Mouse (Mus musculus): ENCODE data around the gene H2al2a. TPM values are rescaled to one million over a fixed set of nuclear protein-coding genes. Genes with fewer than 3 reads are reported as not detected.
"Not testable (repeated sequence)": the region's sequence is repeated elsewhere in the genome, so short reads cannot be mapped to it uniquely, and the experiment has no call there.

The H2al2a gene
- polyA plus RNA-seq, 1 experiment from 2014 or later, result not detected

GRCm38 (mm10) chr2:17973868-17974440 is 22.8 kb downstream of the H2al2a start:
- H3K36me3 ChIP-seq (ENCODE audit: control insufficient read depth, insufficient read depth, low read length), result no peaks in the 10 kb centered on the region
- no peak overlapping the region for H3K4me3 ChIP-seq (ENCODE audit: low read depth, low read length)
- H3K27ac ChIP-seq (ENCODE audit: low read depth, low read length), result no peak overlapping the region
- no peak overlapping the region for H3K4me2 ChIP-seq
- ATAC-seq (replicated peaks; ENCODE audit: insufficient number of reproducible peaks, low FRiP score, low TSS enrichment), result peak; percentile 32; the same call in 1 of the 2 replicates
- WGBS (ENCODE audit: insufficient replicate concordance), result 39% methylated on average over 2 of the region's 2 CpGs
- no peak overlapping the region for H3K9ac ChIP-seq (ENCODE audit: low read depth, low read length)
- H3K4me1 ChIP-seq (ENCODE audit: control insufficient read depth, insufficient read depth, low read length), result 0 out of 2 replicates have a peak, but pooled peaks cover 4% of the 10 kb centered on the region
- no peaks in the 10 kb centered on the region for H3K9me3 ChIP-seq (replicated peaks; ENCODE audit: control insufficient read depth, low read length)
- no peaks in the 10 kb centered on the region for H3K27me3 ChIP-seq (ENCODE audit: control insufficient read depth, insufficient read depth, low read length)

GRCm38 (mm10) chr2:17973246-17973645 is 23.5 kb downstream of the H2al2a start:
- WGBS (ENCODE audit: insufficient replicate concordance), result 60% methylated on average over 5 of the region's 5 CpGs
- no peak overlapping the region for H3K4me3 ChIP-seq (ENCODE audit: low read depth, low read length)
- no peak overlapping the region for H3K27ac ChIP-seq (ENCODE audit: low read depth, low read length)
- no peaks in the 10 kb centered on the region for H3K27me3 ChIP-seq (ENCODE audit: control insufficient read depth, insufficient read depth, low read length)
- H3K4me2 ChIP-seq, result no peak overlapping the region
- H3K4me1 ChIP-seq (ENCODE audit: control insufficient read depth, insufficient read depth, low read length), result 0 out of 2 replicates have a peak, but pooled peaks cover 4% of the 10 kb centered on the region
- no peak for ATAC-seq (replicated peaks; ENCODE audit: insufficient number of reproducible peaks, low FRiP score, low TSS enrichment)
- no peaks in the 10 kb centered on the region for H3K9me3 ChIP-seq (replicated peaks; ENCODE audit: control insufficient read depth, low read length)
- no peaks in the 10 kb centered on the region for H3K36me3 ChIP-seq (ENCODE audit: control insufficient read depth, insufficient read depth, low read length)
- H3K9ac ChIP-seq (ENCODE audit: low read depth, low read length), result no peak overlapping the region

GRCm38 (mm10) chr2:17972843-17973242 is 23.9 kb downstream of the H2al2a start:
- 92% methylated on average over 2 of the region's 2 CpGs for WGBS (ENCODE audit: insufficient replicate concordance)
- ATAC-seq (replicated peaks; ENCODE audit: insufficient number of reproducible peaks, low FRiP score, low TSS enrichment), result no peak
- H3K27me3 ChIP-seq (ENCODE audit: control insufficient read depth, insufficient read depth, low read length), result no peaks in the 10 kb centered on the region
- 0 out of 2 replicates have a peak, but pooled peaks cover 4% of the 10 kb centered on the region for H3K4me1 ChIP-seq (ENCODE audit: control insufficient read depth, insufficient read depth, low read length)
- H3K27ac ChIP-seq (ENCODE audit: low read depth, low read length), result no peak overlapping the region
- no peak overlapping the region for H3K4me2 ChIP-seq
- H3K9me3 ChIP-seq (replicated peaks; ENCODE audit: control insufficient read depth, low read length), result no peaks in the 10 kb centered on the region
- no peak overlapping the region for H3K9ac ChIP-seq (ENCODE audit: low read depth, low read length)
- no peaks in the 10 kb centered on the region for H3K36me3 ChIP-seq (ENCODE audit: control insufficient read depth, insufficient read depth, low read length)
- no peak overlapping the region for H3K4me3 ChIP-seq (ENCODE audit: low read depth, low read length)

GRCm38 (mm10) chr2:17971407-17971806 is 25.4 kb downstream of the H2al2a start:
- H3K9me3 ChIP-seq (replicated peaks; ENCODE audit: control insufficient read depth, low read length), result no peaks in the 10 kb centered on the region
- H3K4me3 ChIP-seq (ENCODE audit: low read depth, low read length), result no peak overlapping the region
- no peak overlapping the region for H3K9ac ChIP-seq (ENCODE audit: low read depth, low read length)
- WGBS (ENCODE audit: insufficient replicate concordance), result 69% methylated on average over 6 of the region's 6 CpGs
- no peak for ATAC-seq (replicated peaks; ENCODE audit: insufficient number of reproducible peaks, low FRiP score, low TSS enrichment)
- H3K36me3 ChIP-seq (ENCODE audit: control insufficient read depth, insufficient read depth, low read length), result no peaks in the 10 kb centered on the region
- no peak overlapping the region for H3K27ac ChIP-seq (ENCODE audit: low read depth, low read length)
- H3K27me3 ChIP-seq (ENCODE audit: control insufficient read depth, insufficient read depth, low read length), result no peaks in the 10 kb centered on the region
- H3K4me1 ChIP-seq (ENCODE audit: control insufficient read depth, insufficient read depth, low read length), result 0 out of 2 replicates have a peak, but pooled peaks cover 4% of the 10 kb centered on the region
- H3K4me2 ChIP-seq, result no peak overlapping the region

- H3K4me3 ChIP-seq (ENCODE audit: low read depth, low read length), result no peak overlapping the region
- H3K4me1 ChIP-seq (ENCODE audit: control insufficient read depth, insufficient read depth, low read length), result 0 out of 2 replicates have a peak, but pooled peaks cover 4% of the 10 kb centered on the region
- no peak for ATAC-seq (replicated peaks; ENCODE audit: insufficient number of reproducible peaks, low FRiP score, low TSS enrichment)
- H3K9me3 ChIP-seq (replicated peaks; ENCODE audit: control insufficient read depth, low read length), result no peaks in the 10 kb centered on the region
- H3K9ac ChIP-seq (ENCODE audit: low read depth, low read length), result no peak overlapping the region
- H3K27me3 ChIP-seq (ENCODE audit: control insufficient read depth, insufficient read depth, low read length), result no peaks in the 10 kb centered on the region
- H3K4me2 ChIP-seq, result no peak overlapping the region
- H3K36me3 ChIP-seq (ENCODE audit: control insufficient read depth, insufficient read depth, low read length), result no peaks in the 10 kb centered on the region
- 35% methylated on average over 1 of the region's 1 CpGs for WGBS (ENCODE audit: insufficient replicate concordance)
- no peak overlapping the region for H3K27ac ChIP-seq (ENCODE audit: low read depth, low read length)
These were observed 26.1 kb downstream of the H2al2a start for GRCm38 (mm10) chr2:17970662-17971061.

GRCm38 (mm10) chr2:17970187-17970586 is 26.6 kb downstream of the H2al2a start:
- Histone ChIP-seq H3K4me3 (ENCODE audit: low read depth, low read length) (no peak overlapping the region), H3K27me3 (ENCODE audit: control insufficient read depth, insufficient read depth, low read length) (no peaks in the 10 kb centered on the region), H3K27ac (ENCODE audit: low read depth, low read length) (no peak overlapping the region), H3K9me3 (replicated peaks; ENCODE audit: control insufficient read depth, low read length) (no peaks in the 10 kb centered on the region), H3K9ac (ENCODE audit: low read depth, low read length) (no peak overlapping the region), H3K36me3 (ENCODE audit: control insufficient read depth, insufficient read depth, low read length) (no peaks in the 10 kb centered on the region), H3K4me1 (ENCODE audit: control insufficient read depth, insufficient read depth, low read length) (0 out of 2 replicates have a peak, but pooled peaks cover 4% of the 10 kb centered on the region), H3K4me2 (no peak overlapping the region)
- ATAC-seq (replicated peaks; ENCODE audit: insufficient number of reproducible peaks, low FRiP score, low TSS enrichment), result 0 out of 2 replicates have a peak, but pooled peaks have one; percentile 18

GRCm38 (mm10) chr2:17968571-17968970 is 28.2 kb downstream of the H2al2a start:
- Histone ChIP-seq H3K27me3 (ENCODE audit: control insufficient read depth, insufficient read depth, low read length) (no peaks in the 10 kb centered on the region), H3K9ac (ENCODE audit: low read depth, low read length) (no peak overlapping the region), H3K36me3 (ENCODE audit: control insufficient read depth, insufficient read depth, low read length) (no peaks in the 10 kb centered on the region), H3K4me1 (ENCODE audit: control insufficient read depth, insufficient read depth, low read length) (no peaks in the 10 kb centered on the region), H3K27ac (ENCODE audit: low read depth, low read length) (no peak overlapping the region), H3K4me2 (no peak overlapping the region), H3K4me3 (ENCODE audit: low read depth, low read length) (no peak overlapping the region), H3K9me3 (replicated peaks; ENCODE audit: control insufficient read depth, low read length) (no peaks in the 10 kb centered on the region)
- ATAC-seq (replicated peaks; ENCODE audit: insufficient number of reproducible peaks, low FRiP score, low TSS enrichment), result no peak
- WGBS (ENCODE audit: insufficient replicate concordance), result 67% methylated on average over 2 of the region's 2 CpGs

- 69% methylated on average over 3 of the region's 3 CpGs for WGBS (ENCODE audit: insufficient replicate concordance)
- not testable (repeated sequence) for H3K27ac ChIP-seq (ENCODE audit: low read depth, low read length); H3K27me3 ChIP-seq (ENCODE audit: control insufficient read depth, insufficient read depth, low read length); H3K9ac ChIP-seq (ENCODE audit: low read depth, low read length); H3K4me1 ChIP-seq (ENCODE audit: control insufficient read depth, insufficient read depth, low read length); ATAC-seq (replicated peaks; ENCODE audit: insufficient number of reproducible peaks, low FRiP score, low TSS enrichment); H3K4me2 ChIP-seq; H3K4me3 ChIP-seq (ENCODE audit: low read depth, low read length); H3K36me3 ChIP-seq (ENCODE audit: control insufficient read depth, insufficient read depth, low read length); H3K9me3 ChIP-seq (replicated peaks; ENCODE audit: control insufficient read depth, low read length)
These were observed 28.7 kb downstream of the H2al2a start for GRCm38 (mm10) chr2:17968037-17968436.

- WGBS (ENCODE audit: insufficient replicate concordance), result 62% methylated on average over 1 of the region's 1 CpGs
- no peak for ATAC-seq (replicated peaks; ENCODE audit: insufficient number of reproducible peaks, low FRiP score, low TSS enrichment)
- no peaks in the 10 kb centered on the region for H3K9me3 ChIP-seq (replicated peaks; ENCODE audit: control insufficient read depth, low read length)
These were observed 37.3 kb downstream of the H2al2a start for GRCm38 (mm10) chr2:17959501-17959900.

More at GRCm38 (mm10) chr2:17959501-17959900, 37.3 kb downstream of the H2al2a start:
- H3K9ac ChIP-seq (ENCODE audit: low read depth, low read length), result no peak overlapping the region
- H3K27ac ChIP-seq (ENCODE audit: low read depth, low read length), result no peak overlapping the region
- no peaks in the 10 kb centered on the region for H3K36me3 ChIP-seq (ENCODE audit: control insufficient read depth, insufficient read depth, low read length)
- no peaks in the 10 kb centered on the region for H3K4me1 ChIP-seq (ENCODE audit: control insufficient read depth, insufficient read depth, low read length)
- no peak overlapping the region for H3K4me3 ChIP-seq (ENCODE audit: low read depth, low read length)
- H3K4me2 ChIP-seq, result no peak overlapping the region
- H3K27me3 ChIP-seq (ENCODE audit: control insufficient read depth, insufficient read depth, low read length), result no peaks in the 10 kb centered on the region

Data from heart, embryonic 11.5 days (tissue).